Mouse (Mus musculus) kidney, adult 2 months (tissue): ENCODE measurements around the gene Ccdc87. TPM values are rescaled to one million over a fixed set of nuclear protein-coding genes. Genes with fewer than 3 reads are reported as not detected.

Experiments used
- DNase-seq: peaks from one replicate; pipeline ENCODE4 v3.0.0; 2021
- H3K27ac ChIP-seq: fragments of 200-500 bp; 2 replicates; pipeline ENCODE4 v1.5.1; 2012; ENCODE audit warnings: low read depth, low read length, control low read depth, inconsistent platforms; ENCODE audit not compliant: insufficient read depth
- H3K27me3 ChIP-seq: fragments of 200-500 bp; replicated peaks from 2 replicates; pipeline ENCODE4 v1.6.1; 2012; ENCODE audit warnings: mild to moderate bottlenecking, moderate library complexity, low read length, inconsistent platforms; ENCODE audit not compliant: control insufficient read depth, insufficient read depth
- H3K36me3 ChIP-seq: fragments of 200-500 bp; 2 replicates; pipeline ENCODE4 v1.6.1; 2012; ENCODE audit warnings: mild to moderate bottlenecking, moderate library complexity, low read length, inconsistent platforms; ENCODE audit not compliant: control insufficient read depth, insufficient read depth
- H3K4me1 ChIP-seq: fragments of 200-500 bp; 2 replicates; pipeline ENCODE4 v1.6.1; 2011; ENCODE audit warnings: low read length; ENCODE audit not compliant: control insufficient read depth, insufficient read depth
- H3K4me3 ChIP-seq: fragments of 200-500 bp; 2 replicates; pipeline ENCODE4 v1.5.1; 2011; ENCODE audit warnings: mild to moderate bottlenecking, low read depth, low read length, control low read depth; ENCODE audit not compliant: insufficient read depth
- CTCF ChIP-seq: fragments of 200-500 bp; conservative IDR thresholded peaks from 2 replicates; pipeline ENCODE4 v1.5.1; 2011; ENCODE audit warnings: low read depth, mild to moderate bottlenecking, control low read depth, low read length, moderate library complexity, mixed read lengths; ENCODE audit not compliant: insufficient read depth, insufficient read length
- POLR2A ChIP-seq: fragments of 200-500 bp; IDR thresholded peaks from one replicate; pipeline ENCODE4 v1.6.1; 2011; ENCODE audit warnings: low read depth, low read length, control low read depth
- WGBS: fragments of 180-500 bp; shearing (Covaris S2); methylation state at CpG from one replicate; pipeline ENCODE4 v1.1.7; 2018; 5-methylcytosine and 5-hydroxymethylcytosine counted together
- polyA plus RNA-seq: library from polyadenylated mRNA; depleted of rRNA; stranded (reverse); fragments of >200 nt; gene quantifications from 2 replicates; pipeline ENCODE4 v1.2.3, GENCODE M21; 2012; rRNA removed

Gene Ccdc87
- polyA plus RNA-seq, 1 experiment = 0.08 TPM

DNA sequence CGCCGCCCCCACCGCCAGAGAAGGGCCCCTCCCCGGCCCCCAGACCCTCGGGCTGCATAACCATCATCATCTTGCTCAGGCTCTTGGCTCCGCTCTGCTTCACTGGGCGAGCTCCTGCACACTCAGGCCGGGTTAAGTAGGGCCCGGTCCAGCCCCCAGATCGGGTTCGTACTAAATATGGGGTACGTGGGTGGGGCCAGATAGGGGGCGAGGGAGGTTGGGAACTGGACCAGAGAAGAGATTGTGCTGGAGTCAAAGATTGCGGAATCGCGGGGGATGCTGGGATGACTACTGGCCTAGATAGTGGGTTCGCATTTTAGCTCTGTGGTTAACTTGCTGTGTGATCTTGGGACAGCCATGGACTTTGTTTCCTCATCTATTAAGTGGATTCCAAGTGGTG is 38.6 kb downstream of the Ccdc87 start, which contains the start of gene Actn3:
TSS of gene Actn3 (minus strand) at position 125 of the 400 bp plus-strand sequence.
- Histone ChIP-seq H3K27ac (no peak within 1 kb of the TSS), H3K4me3 (peak within 1 kb of the TSS; percentile 74), H3K27me3 (no peaks in the 10 kb centered on the region), H3K4me1 (no peaks in the 10 kb centered on the region), H3K36me3 (no peaks in the 10 kb centered on the region)
- DNase-seq = peak; percentile 36
- WGBS = 4% methylated on average over 17 of the region's 17 CpGs
- TF ChIP-seq POLR2A (no peak), CTCF (no peak)

GRCm38 (mm10) chr19:4878405-4879323 is 39.5 kb downstream of the Ccdc87 start, which contains the start of gene Zdhhc24:
TSS of gene Zdhhc24 (plus strand) at chr19:4878668.
- H3K36me3 ChIP-seq = no peaks in the 10 kb centered on the region
- no peaks in the 10 kb centered on the region for H3K4me1 ChIP-seq
- H3K27me3 ChIP-seq = no peaks in the 10 kb centered on the region
- peak within 1 kb of the TSS; percentile 74 for H3K4me3 ChIP-seq
- under 1% methylated on average over 52 of the region's 52 CpGs for WGBS
- no peak within 1 kb of the TSS for H3K27ac ChIP-seq
- TF ChIP-seq POLR2A (no peak), CTCF (no peak)
- DNase-seq = peak; percentile 98

DNA sequence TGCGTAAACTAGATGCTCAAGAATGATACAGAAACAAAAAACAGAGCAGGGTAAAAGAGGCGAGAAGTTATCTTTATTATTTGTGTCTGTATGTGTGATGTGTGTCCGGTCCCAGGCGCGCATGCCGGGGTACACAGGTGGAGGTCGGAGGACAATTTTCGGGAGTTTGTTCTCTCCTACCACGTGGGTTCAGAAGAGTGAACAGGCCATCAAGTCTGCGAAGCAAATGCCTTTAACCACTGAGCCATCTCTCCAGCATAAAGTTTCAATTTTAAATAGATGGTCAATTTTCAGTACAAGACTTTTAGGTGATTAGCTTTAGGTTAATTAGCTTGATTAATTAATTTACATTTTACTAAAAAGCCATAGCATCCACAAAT is 40.1 kb downstream of the Ccdc87 start:
- Histone ChIP-seq H3K27me3 (no peaks in the 10 kb centered on the region), H3K27ac (no peak overlapping the region), H3K36me3 (no peaks in the 10 kb centered on the region), H3K4me3 (no peak overlapping the region), H3K4me1 (no peaks in the 10 kb centered on the region)
- no peak for DNase-seq
- TF ChIP-seq POLR2A (no peak), CTCF (no peak)
- WGBS = 59% methylated on average over 10 of the region's 10 CpGs

- Histone ChIP-seq H3K36me3 (no peaks in the 10 kb centered on the region), H3K27ac (no peak overlapping the region), H3K27me3 (no peaks in the 10 kb centered on the region), H3K4me1 (no peaks in the 10 kb centered on the region), H3K4me3 (no peak overlapping the region)
- no peak for DNase-seq
- TF ChIP-seq POLR2A = no peak
- no peak for TF ChIP-seq CTCF
- WGBS = 91% methylated on average over 4 of the region's 4 CpGs
Measured at GRCm38 (mm10) chr19:4883961-4884360, 44.8 kb downstream of the Ccdc87 start.

DNA sequence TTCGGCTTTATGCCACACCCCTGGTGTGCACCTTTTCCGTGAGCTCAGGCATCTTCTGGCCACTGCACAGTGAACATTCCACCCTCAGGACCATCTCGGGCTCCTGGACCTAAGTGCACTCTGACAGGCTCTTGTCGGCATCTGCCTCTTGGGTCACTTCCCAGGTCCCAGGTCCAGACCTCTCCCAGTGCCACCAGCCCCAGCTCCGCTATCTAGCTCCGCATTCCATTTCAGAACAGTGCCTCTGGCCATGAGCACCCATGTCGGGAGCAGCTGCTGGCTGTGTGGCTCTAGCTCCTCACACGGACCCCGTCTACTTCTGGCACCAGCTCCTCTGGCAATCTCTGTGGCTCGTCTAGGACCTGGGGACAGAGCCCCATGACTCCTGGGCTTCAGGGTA is 50.6 kb downstream of the Ccdc87 start:
- Histone ChIP-seq H3K27me3 (no peaks in the 10 kb centered on the region), H3K4me1 (no peaks in the 10 kb centered on the region), H3K36me3 (no peaks in the 10 kb centered on the region; the same call in 1 of the 2 replicates), H3K4me3 (no peak overlapping the region), H3K27ac (no peak overlapping the region)
- WGBS = 86% methylated on average over 10 of the region's 10 CpGs
- DNase-seq = no peak
- TF ChIP-seq POLR2A (no peak), CTCF (no peak)

- no peaks in the 10 kb centered on the region for H3K27me3 ChIP-seq
- no peak for TF ChIP-seq CTCF
- TF ChIP-seq POLR2A = no peak
- no peaks in the 10 kb centered on the region; the same call in 1 of the 2 replicates for H3K36me3 ChIP-seq
- H3K4me3 ChIP-seq = no peak overlapping the region
- WGBS = 74% methylated on average over 3 of the region's 3 CpGs
- no peak for DNase-seq
- H3K4me1 ChIP-seq = no peaks in the 10 kb centered on the region
- H3K27ac ChIP-seq = no peak overlapping the region
Measured at GRCm38 (mm10) chr19:4891798-4892197, 52.6 kb downstream of the Ccdc87 start.

Other genes starting within 250 kb of the Ccdc87 start
- 6.1 and 8.7 TPM in 2 replicates for gene Lrfn4, start 223.7 kb upstream of the Ccdc87 start, polyA plus RNA-seq
- 82.2 and 92.8 TPM in 2 replicates for gene Rce1, start 213.7 kb upstream of the Ccdc87 start, polyA plus RNA-seq
- 1.1 TPM in 2 replicates for gene Gm960, start 140.7 kb upstream of the Ccdc87 start, polyA plus RNA-seq
- 11.0 and 12.0 TPM in 2 replicates for gene Sptbn2, start 128.2 kb upstream of the Ccdc87 start, polyA plus RNA-seq
- 12.8 TPM in 2 replicates for gene Rbm4b, start 82.9 kb upstream of the Ccdc87 start, polyA plus RNA-seq
- gene Rbm4, start 45.5 kb upstream of the Ccdc87 start, polyA plus RNA-seq = 44.6 and 47.5 TPM in 2 replicates
- gene Gm21992, start 27.8 kb upstream of the Ccdc87 start, polyA plus RNA-seq = 22.3 and 32.0 TPM in 2 replicates
- 28.7 and 36.8 TPM in 2 replicates for gene Rbm14, start 27.7 kb upstream of the Ccdc87 start, polyA plus RNA-seq
- gene Ccs, start within 50 bp of the Ccdc87 start, polyA plus RNA-seq = 144 and 192 TPM in 2 replicates
- gene Ctsf, start 15.8 kb downstream of the Ccdc87 start, polyA plus RNA-seq = 150 and 249 TPM in 2 replicates
- gene Actn3, start 38.5 kb downstream of the Ccdc87 start, polyA plus RNA-seq = 0.61 and 13.4 TPM in 2 replicates
- 19.8 and 26.9 TPM in 2 replicates for gene Zdhhc24, start 39.3 kb downstream of the Ccdc87 start, polyA plus RNA-seq
- gene Bbs1, start 67.3 kb downstream of the Ccdc87 start, polyA plus RNA-seq = 10.4 and 10.6 TPM in 2 replicates
- gene Dpp3, start 88.9 kb downstream of the Ccdc87 start, polyA plus RNA-seq = 73.8 and 84.4 TPM in 2 replicates
- 2.7 and 3.6 TPM in 2 replicates for gene Peli3, start 103.8 kb downstream of the Ccdc87 start, polyA plus RNA-seq
- gene Mrpl11, start 122.8 kb downstream of the Ccdc87 start, polyA plus RNA-seq = 47.6 and 55.2 TPM in 2 replicates
- 0.05 and 0.23 TPM in 2 replicates for gene Npas4, start 150.9 kb downstream of the Ccdc87 start, polyA plus RNA-seq
- gene Slc29a2, start 184.5 kb downstream of the Ccdc87 start, polyA plus RNA-seq = 14.2 and 14.4 TPM in 2 replicates
- 45.0 and 50.6 TPM in 2 replicates for gene B4gat1, start 199.5 kb downstream of the Ccdc87 start, polyA plus RNA-seq
- gene AC124502.3, start 199.5 kb downstream of the Ccdc87 start, polyA plus RNA-seq = 0.46 and 0.66 TPM in 2 replicates
- gene Brms1, start 202.0 kb downstream of the Ccdc87 start, polyA plus RNA-seq = 36.5 and 38.7 TPM in 2 replicates
- 2.8 and 4.7 TPM in 2 replicates for gene Rin1, start 211.1 kb downstream of the Ccdc87 start, polyA plus RNA-seq
- gene Cd248, start 228.7 kb downstream of the Ccdc87 start, polyA plus RNA-seq = 10.7 and 10.8 TPM in 2 replicates
- 4.9 and 5.6 TPM in 2 replicates for gene Tmem151a, start 246.2 kb downstream of the Ccdc87 start, polyA plus RNA-seq
- 258 and 297 TPM in 2 replicates for gene Yif1a, start 249.2 kb downstream of the Ccdc87 start, polyA plus RNA-seq